Mouse (Mus musculus) testis, postnatal 10 days (tissue): ENCODE data around the gene Adra1d.

ENCODE experiments used
- DNase-seq: peaks from one replicate; pipeline ENCODE4 v3.0.0; 2021; ENCODE audit warnings: low spot score

The Adra1d gene

GRCm38 (mm10) chr2:131496125-131496820 is 65.8 kb downstream of the Adra1d start:
- DNase-seq: no peak
